Mouse (Mus musculus) stomach, embryonic 15.5 days (tissue): Measurements from ENCODE around the gene Tyrp1. TPM values are rescaled to one million over a fixed set of nuclear protein-coding genes. Genes with fewer than 3 reads are reported as not detected.

Source experiments
- ATAC-seq: fragments of 200-750 bp; cut with Nextera tagmentation; 2 replicates; pipeline ENCODE4 v1.8.0; 2017; ENCODE audit warnings: low read depth, moderate number of reproducible peaks, moderate TSS enrichment; ENCODE audit not compliant: insufficient read depth, low FRiP score
- H3K27ac ChIP-seq: fragments of 300-500 bp; sonication (generic); 2 replicates; pipeline ENCODE4 v1.5.1; 2015; ENCODE audit warnings: mild to moderate bottlenecking, inconsistent platforms
- H3K27me3 ChIP-seq: fragments of 300-500 bp; sonication (generic); replicated peaks from 2 replicates; pipeline ENCODE4 v1.6.1; 2015; ENCODE audit warnings: inconsistent platforms
- H3K36me3 ChIP-seq: fragments of 300-500 bp; sonication (generic); 2 replicates; pipeline ENCODE4 v1.6.1; 2015; ENCODE audit warnings: inconsistent platforms
- H3K4me1 ChIP-seq: fragments of 300-500 bp; sonication (generic); 2 replicates; pipeline ENCODE4 v1.6.1; 2015; ENCODE audit warnings: inconsistent platforms
- H3K4me2 ChIP-seq: fragments of 300-500 bp; sonication (generic); 2 replicates; pipeline ENCODE4 v1.6.1; 2015; ENCODE audit warnings: mild to moderate bottlenecking, inconsistent platforms
- H3K4me3 ChIP-seq: fragments of 300-500 bp; sonication (generic); replicated peaks from 2 replicates; pipeline ENCODE4 v1.5.1; 2015; ENCODE audit warnings: inconsistent platforms
- H3K9ac ChIP-seq: fragments of 300-500 bp; sonication (generic); 2 replicates; pipeline ENCODE4 v1.6.1; 2015; ENCODE audit warnings: inconsistent platforms
- H3K9me3 ChIP-seq: fragments of 300-500 bp; sonication (generic); 2 replicates; pipeline ENCODE4 v1.6.1; 2016; ENCODE audit warnings: inconsistent platforms
- WGBS: fragments of 180-500 bp; shearing (Covaris S2); methylation state at CpG from one replicate; pipeline ENCODE4 v1.1.7; 2015; 5-methylcytosine and 5-hydroxymethylcytosine counted together
- polyA plus RNA-seq: library from polyadenylated mRNA; unstranded; fragments of >200 nt; fragmentation: Nextera tagmentation; extraction: Ambion mirVana; gene quantifications from 2 replicates; pipeline ENCODE4 v1.2.1, GENCODE M21; 2015

The Tyrp1 gene
- not detected in 2 replicates for polyA plus RNA-seq

DNA sequence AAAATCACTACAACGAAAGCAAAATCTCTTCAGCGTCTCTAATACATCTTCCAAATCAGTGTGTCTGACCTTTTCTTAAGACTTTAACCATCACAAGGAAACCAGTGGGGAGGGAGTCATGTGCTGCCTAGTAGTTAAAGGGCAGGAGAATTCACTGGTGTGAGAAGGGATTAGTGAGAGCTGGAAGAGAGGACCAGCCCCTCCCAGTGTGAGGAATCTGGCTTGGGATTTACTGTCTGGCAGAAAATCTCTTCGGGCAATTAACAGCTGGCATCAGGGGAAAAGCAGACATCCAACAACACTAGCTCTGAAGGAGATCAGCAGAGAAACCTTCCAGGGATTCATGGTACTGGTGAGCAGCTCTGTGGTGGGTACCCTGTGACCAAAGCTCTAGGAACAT, at the start of gene Tyrp1:
Gene Tyrp1 (plus strand): TSS at position 74 of the 400 bp plus-strand sequence.
- Histone ChIP-seq H3K9ac (no peak within 1 kb of the TSS), H3K9me3 (no peaks in the 10 kb centered on the region), H3K27me3 (no peaks in the 10 kb centered on the region), H3K4me2 (no peak within 1 kb of the TSS), H3K27ac (no peak within 1 kb of the TSS), H3K4me3 (no peak within 1 kb of the TSS), H3K4me1 (no peaks in the 10 kb centered on the region), H3K36me3 (no peaks in the 10 kb centered on the region)
- ATAC-seq, result no peak
- 58% methylated on average over 3 of the region's 3 CpGs for WGBS

DNA sequence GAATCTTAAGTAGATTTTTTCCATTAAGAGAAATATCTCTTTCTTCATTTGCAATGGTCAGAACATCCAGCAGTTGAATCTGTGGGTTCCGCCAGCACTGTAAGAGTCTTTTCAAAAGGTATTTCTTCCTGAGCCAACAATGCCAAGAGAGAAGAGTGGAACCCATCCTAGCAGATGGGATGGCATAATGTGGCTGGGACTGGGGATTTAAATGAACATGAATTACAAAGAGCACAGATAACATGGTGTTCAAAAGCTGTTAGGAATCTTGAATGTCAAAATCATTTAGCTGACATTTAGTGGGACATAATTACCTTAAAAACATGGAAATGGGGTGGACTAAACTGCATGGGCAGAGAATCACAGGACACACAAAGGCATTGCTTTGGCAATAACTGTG, 45.6 kb upstream of the Tyrp1 start:
- WGBS, result 84% methylated on average over 1 of the region's 1 CpGs
- H3K4me2 ChIP-seq, result no peak overlapping the region
- no peak overlapping the region for H3K9ac ChIP-seq
- no peaks in the 10 kb centered on the region for H3K9me3 ChIP-seq
- no peaks in the 10 kb centered on the region for H3K27me3 ChIP-seq
- no peak overlapping the region for H3K4me3 ChIP-seq
- no peaks in the 10 kb centered on the region for H3K36me3 ChIP-seq
- no peak overlapping the region for H3K27ac ChIP-seq
- ATAC-seq, result no peak
- H3K4me1 ChIP-seq, result no peaks in the 10 kb centered on the region

GRCm38 (mm10) chr4:80819511-80819910, 14.4 kb upstream of the Tyrp1 start:
- ATAC-seq, result no peak
- no peaks in the 10 kb centered on the region for H3K9me3 ChIP-seq
- no peaks in the 10 kb centered on the region for H3K36me3 ChIP-seq
- H3K4me1 ChIP-seq, result no peaks in the 10 kb centered on the region
- H3K4me3 ChIP-seq, result no peak overlapping the region
- H3K27ac ChIP-seq, result no peak overlapping the region
- H3K9ac ChIP-seq, result no peak overlapping the region
- H3K4me2 ChIP-seq, result no peak overlapping the region
- no peaks in the 10 kb centered on the region for H3K27me3 ChIP-seq

DNA sequence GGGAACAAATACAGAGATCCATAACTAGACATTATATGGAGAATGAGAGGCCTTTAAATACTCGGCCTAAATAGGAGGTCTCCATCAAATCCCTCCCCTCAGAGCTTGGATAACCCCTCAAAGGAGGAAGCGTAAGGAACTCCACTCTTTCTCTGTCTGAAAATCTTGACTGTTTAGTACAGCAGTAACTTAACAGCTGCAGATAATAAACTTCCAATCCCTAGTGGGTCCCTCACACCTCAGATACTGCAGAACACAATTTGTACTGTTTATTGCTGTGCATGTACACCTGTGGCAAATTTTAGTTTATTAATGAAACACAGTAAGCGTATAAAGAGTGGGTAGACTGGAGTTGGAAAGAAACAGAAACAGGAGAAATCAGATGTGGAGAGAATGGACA, 12.0 kb upstream of the Tyrp1 start:
- Histone ChIP-seq H3K4me1 (no peaks in the 10 kb centered on the region), H3K4me3 (no peak overlapping the region), H3K4me2 (no peak overlapping the region), H3K9me3 (no peaks in the 10 kb centered on the region), H3K9ac (no peak overlapping the region), H3K27me3 (no peaks in the 10 kb centered on the region), H3K36me3 (no peaks in the 10 kb centered on the region), H3K27ac (no peak overlapping the region)
- ATAC-seq, result no peak
- 80% methylated on average over 3 of the region's 3 CpGs for WGBS

DNA sequence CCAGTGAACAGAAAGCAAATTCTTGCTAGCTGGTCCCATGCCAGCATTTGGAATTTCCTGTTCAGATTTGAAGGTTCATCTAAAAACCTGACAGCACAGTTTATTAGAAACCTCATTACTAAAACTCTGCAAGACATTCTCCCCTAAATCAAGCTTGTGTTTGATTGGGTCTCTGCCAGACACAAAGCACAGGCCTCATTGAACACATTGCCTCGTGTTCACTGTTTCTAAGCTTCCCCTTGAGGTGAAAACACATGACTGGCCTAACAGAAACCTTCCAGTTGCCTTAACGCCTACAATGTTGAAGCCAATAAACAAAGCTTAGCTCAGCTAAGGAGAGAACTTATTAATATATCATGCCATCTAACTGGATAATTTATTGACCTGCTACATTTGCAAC, 5.7 kb upstream of the Tyrp1 start:
- no peaks in the 10 kb centered on the region for H3K4me1 ChIP-seq
- WGBS, result 36% methylated on average over 2 of the region's 2 CpGs
- no peaks in the 10 kb centered on the region for H3K36me3 ChIP-seq
- H3K27me3 ChIP-seq, result no peaks in the 10 kb centered on the region
- no peaks in the 10 kb centered on the region for H3K9me3 ChIP-seq
- H3K27ac ChIP-seq, result no peak overlapping the region
- ATAC-seq, result no peak
- no peak overlapping the region for H3K4me3 ChIP-seq
- H3K9ac ChIP-seq, result no peak overlapping the region
- H3K4me2 ChIP-seq, result no peak overlapping the region

GRCm38 (mm10) chr4:80839317-80839716, 5.4 kb downstream of the Tyrp1 start:
- Histone ChIP-seq H3K4me1 (no peaks in the 10 kb centered on the region), H3K4me2 (no peak overlapping the region), H3K9ac (no peak overlapping the region), H3K36me3 (no peaks in the 10 kb centered on the region), H3K4me3 (no peak overlapping the region), H3K27me3 (no peaks in the 10 kb centered on the region), H3K27ac (no peak overlapping the region), H3K9me3 (no peaks in the 10 kb centered on the region)
- 59% methylated on average over 4 of the region's 4 CpGs for WGBS
- ATAC-seq, result no peak

DNA sequence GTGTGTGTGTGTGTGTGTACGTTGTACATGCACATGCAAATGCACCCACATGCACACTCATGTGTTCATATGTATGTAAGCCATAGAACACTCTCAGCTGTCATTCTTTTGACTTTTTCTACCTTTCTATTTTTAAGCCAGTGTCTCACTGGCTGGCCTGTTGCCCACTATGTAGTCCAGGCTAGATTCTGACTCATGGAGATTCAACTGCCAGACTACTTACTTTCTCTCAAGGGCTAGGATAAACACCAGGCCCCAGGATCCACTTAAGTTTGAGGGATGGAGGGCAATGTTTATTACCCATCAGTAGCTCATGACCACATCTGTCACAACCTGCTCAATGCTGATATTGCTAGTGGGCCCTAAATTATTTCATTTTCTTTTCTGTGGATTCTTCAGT, 8.1 kb downstream of the Tyrp1 start:
- Histone ChIP-seq H3K4me2 (no peak overlapping the region), H3K9me3 (no peaks in the 10 kb centered on the region), H3K27ac (no peak overlapping the region), H3K27me3 (no peaks in the 10 kb centered on the region), H3K36me3 (no peaks in the 10 kb centered on the region), H3K4me3 (no peak overlapping the region), H3K4me1 (no peaks in the 10 kb centered on the region), H3K9ac (no peak overlapping the region)
- WGBS, result 86% methylated on average over 1 of the region's 1 CpGs
- ATAC-seq, result no peak

DNA sequence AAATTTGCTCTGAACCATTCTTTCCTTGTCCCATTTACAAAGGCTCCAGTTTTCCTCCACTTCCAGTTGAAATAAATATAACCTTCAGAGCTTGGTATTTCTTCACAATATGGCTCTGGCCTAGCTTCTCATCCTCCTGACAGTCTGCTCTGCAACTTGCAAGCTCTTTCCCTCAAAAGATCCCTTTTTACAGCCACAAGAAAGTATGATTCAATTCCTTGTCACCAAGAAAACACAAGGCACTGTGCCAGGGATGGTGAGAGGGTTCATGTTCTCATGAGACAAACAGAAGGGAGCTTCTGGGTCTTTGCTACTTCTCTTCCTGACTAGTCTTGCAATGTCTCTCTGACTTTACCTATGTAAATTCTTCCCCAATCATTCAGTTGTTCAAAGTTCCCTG, 9.8 kb downstream of the Tyrp1 start:
- no peak for ATAC-seq
- Histone ChIP-seq H3K4me1 (no peaks in the 10 kb centered on the region), H3K27ac (no peak overlapping the region), H3K9ac (no peak overlapping the region), H3K36me3 (no peaks in the 10 kb centered on the region), H3K4me3 (no peak overlapping the region), H3K9me3 (no peaks in the 10 kb centered on the region), H3K4me2 (no peak overlapping the region), H3K27me3 (no peaks in the 10 kb centered on the region)

GRCm38 (mm10) chr4:80846052-80846451, 12.1 kb downstream of the Tyrp1 start:
- no peak overlapping the region for H3K9ac ChIP-seq
- ATAC-seq, result no peak
- 49% methylated on average over 3 of the region's 3 CpGs for WGBS
- no peak overlapping the region for H3K4me2 ChIP-seq
- no peaks in the 10 kb centered on the region for H3K27me3 ChIP-seq
- no peaks in the 10 kb centered on the region for H3K9me3 ChIP-seq
- no peaks in the 10 kb centered on the region for H3K36me3 ChIP-seq
- no peak overlapping the region for H3K4me3 ChIP-seq
- H3K4me1 ChIP-seq, result no peaks in the 10 kb centered on the region
- no peak overlapping the region for H3K27ac ChIP-seq

- Histone ChIP-seq H3K4me1 (no peaks in the 10 kb centered on the region), H3K4me3 (no peak overlapping the region), H3K9me3 (no peaks in the 10 kb centered on the region), H3K4me2 (no peak overlapping the region), H3K36me3 (no peaks in the 10 kb centered on the region), H3K27me3 (no peaks in the 10 kb centered on the region), H3K27ac (no peak overlapping the region), H3K9ac (no peak overlapping the region)
- 77% methylated on average over 7 of the region's 7 CpGs for WGBS
- no peak for ATAC-seq
Observed at GRCm38 (mm10) chr4:80852590-80853425, 18.9 kb downstream of the Tyrp1 start.

DNA sequence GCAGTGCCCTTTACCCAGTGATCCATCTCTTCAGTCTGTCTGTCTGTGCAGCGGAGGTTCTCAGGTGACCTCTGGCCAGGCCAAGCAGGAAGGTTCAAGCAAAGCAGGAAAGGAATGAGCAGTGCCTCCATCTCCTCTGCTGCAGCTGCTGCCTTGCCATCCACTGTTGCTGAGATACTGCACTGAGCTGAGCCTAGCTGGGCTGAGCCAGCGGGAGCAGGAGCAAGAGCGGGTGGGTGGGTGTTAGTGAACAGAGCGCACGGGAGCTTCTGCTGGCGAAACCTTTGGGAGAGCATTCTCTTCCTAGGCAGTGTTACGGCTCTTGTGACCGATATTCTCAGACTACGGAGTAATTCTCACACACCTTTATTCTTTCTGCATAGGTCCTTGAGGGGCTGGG, 21.6 kb downstream of the Tyrp1 start:
- Histone ChIP-seq H3K27ac (no peak overlapping the region), H3K36me3 (no peaks in the 10 kb centered on the region), H3K27me3 (no peaks in the 10 kb centered on the region), H3K4me2 (no peak overlapping the region), H3K9me3 (no peaks in the 10 kb centered on the region), H3K4me3 (no peak overlapping the region), H3K4me1 (no peaks in the 10 kb centered on the region), H3K9ac (no peak overlapping the region)
- WGBS, result 65% methylated on average over 9 of the region's 9 CpGs
- ATAC-seq, result no peak

DNA sequence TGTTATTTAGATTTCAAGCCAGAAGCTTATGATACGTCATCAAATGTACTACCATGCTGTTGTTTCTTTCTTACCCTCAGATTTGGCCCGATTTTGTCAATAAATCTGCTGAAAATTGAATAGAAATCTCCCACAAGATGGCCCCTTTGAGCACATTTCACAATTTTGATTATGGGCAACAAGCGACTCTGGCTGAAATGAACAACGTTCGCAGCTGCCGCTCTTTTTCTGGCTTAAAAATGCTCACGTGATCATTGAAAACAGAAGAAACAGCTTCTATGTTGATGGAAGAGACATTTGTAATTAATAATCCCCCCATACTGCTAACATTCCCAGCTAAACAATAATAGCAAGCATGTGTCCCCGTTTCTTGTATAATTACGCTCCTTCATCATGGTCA, 29.0 kb downstream of the Tyrp1 start:
- Histone ChIP-seq H3K4me3 (no peak overlapping the region), H3K36me3 (no peaks in the 10 kb centered on the region), H3K9ac (no peak overlapping the region), H3K27me3 (no peaks in the 10 kb centered on the region), H3K9me3 (no peaks in the 10 kb centered on the region), H3K27ac (no peak overlapping the region), H3K4me2 (no peak overlapping the region), H3K4me1 (0 out of 2 replicates have a peak, but pooled peaks cover 5% of the 10 kb centered on the region)
- 82% methylated on average over 9 of the region's 9 CpGs for WGBS
- no peak for ATAC-seq

DNA sequence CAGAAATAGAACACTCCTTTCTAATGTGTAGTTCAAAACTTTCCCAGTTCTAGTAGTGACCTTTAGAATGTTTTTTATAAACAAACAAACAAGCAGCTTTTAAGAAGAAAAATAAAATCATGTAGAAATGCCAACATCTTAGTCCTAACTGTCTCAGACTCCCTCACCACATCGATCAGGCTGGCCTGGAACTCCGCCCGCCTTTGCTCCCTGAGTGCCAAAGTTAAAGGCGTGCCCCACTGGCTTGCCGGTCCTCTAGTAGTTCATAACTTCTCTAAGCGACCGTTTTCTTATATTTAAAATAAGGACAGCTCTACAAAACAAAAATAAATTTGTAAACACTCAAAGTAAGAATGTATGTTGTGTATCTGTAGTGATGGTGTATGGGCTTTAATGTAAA, 30.0 kb downstream of the Tyrp1 start:
- ATAC-seq, result no peak
- H3K36me3 ChIP-seq, result no peaks in the 10 kb centered on the region
- 64% methylated on average over 7 of the region's 7 CpGs for WGBS

More for the DNA sequence above, 30.0 kb downstream of the Tyrp1 start:
- no peaks in the 10 kb centered on the region for H3K9me3 ChIP-seq
- no peak overlapping the region for H3K4me2 ChIP-seq
- H3K9ac ChIP-seq, result no peak overlapping the region
- no peaks in the 10 kb centered on the region for H3K27me3 ChIP-seq
- H3K4me1 ChIP-seq, result 0 out of 2 replicates have a peak, but pooled peaks cover 5% of the 10 kb centered on the region
- no peak overlapping the region for H3K27ac ChIP-seq
- H3K4me3 ChIP-seq, result no peak overlapping the region
